Mouse (Mus musculus): ENCODE data around the gene 3110040M04Rik. TPM values are rescaled to one million over a fixed set of nuclear protein-coding genes. Genes with fewer than 3 reads are reported as not detected.

3110040M04Rik gene
- not detected for polyA plus RNA-seq (2017; shearing (Covaris generic))

DNA sequence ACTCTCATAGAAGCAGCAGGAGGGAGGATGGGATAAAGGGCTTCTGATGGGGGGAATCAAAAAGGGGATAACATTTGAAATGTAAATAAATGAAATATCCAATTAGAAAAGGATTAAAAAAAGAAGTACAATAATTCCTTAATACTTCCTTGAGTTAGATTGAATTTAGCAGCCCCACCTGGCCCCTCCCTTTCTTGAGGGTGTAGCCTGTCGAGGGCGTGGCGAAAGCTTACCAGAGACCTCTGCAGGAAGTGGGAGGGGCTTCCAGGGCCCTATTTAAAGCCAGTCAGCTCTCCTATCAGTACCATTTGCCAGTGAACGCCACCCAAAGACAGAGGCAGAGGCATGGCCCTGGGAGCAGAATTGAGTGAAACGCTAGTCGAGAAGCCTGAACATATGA is at the start of gene 3110040M04Rik:
Gene 3110040M04Rik (plus strand): TSS at position 304 of the 400 bp plus-strand sequence.

DNA sequence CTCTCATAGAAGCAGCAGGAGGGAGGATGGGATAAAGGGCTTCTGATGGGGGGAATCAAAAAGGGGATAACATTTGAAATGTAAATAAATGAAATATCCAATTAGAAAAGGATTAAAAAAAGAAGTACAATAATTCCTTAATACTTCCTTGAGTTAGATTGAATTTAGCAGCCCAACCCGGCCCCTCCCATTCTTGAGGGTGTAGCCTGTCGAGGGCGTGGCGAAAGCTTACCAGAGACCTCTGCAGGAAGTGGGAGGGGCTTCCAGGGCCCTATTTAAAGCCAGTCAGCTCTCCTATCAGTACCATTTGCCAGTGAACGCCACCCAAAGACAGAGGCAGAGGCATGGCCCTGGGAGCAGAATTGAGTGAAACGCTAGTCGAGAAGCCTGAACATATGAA is 21.7 kb upstream of the 3110040M04Rik start, which contains the start of gene Gm47985:
Gene Gm47985 (plus strand): TSS at position 272 of the 400 bp plus-strand sequence.

DNA sequence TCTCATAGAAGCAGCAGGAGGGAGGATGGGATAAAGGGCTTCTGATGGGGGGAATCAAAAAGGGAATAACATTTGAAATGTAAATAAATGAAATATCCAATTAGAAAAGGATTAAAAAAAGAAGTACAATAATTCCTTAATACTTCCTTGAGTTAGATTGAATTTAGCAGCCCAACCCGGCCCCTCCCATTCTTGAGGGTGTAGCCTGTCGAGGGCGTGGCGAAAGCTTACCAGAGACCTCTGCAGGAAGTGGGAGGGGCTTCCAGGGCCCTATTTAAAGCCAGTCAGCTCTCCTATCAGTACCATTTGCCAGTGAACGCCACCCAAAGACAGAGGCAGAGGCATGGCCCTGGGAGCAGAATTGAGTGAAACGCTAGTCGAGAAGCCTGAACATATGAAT is 11.8 kb upstream of the 3110040M04Rik start, which contains the start of gene Gm8947:
Gene Gm8947 (plus strand): TSS at position 302 of the 400 bp plus-strand sequence.

DNA sequence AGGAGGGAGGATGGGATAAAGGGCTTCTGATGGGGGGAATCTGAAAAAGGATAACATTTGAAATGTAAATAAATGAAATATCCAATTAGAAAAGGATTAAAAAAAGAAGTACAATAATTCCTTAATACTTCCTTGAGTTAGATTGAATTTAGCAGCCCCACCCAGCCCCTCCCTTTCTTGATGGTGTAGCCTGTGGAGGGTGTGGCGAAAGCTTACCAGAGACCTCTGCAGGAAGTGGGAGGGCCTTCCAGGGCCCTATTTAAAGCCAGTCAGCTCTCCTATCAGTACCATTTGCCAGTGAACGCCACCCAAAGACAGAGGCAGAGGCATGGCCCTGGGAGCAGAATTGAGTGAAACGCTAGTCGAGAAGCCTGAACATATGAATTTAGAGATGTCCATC is 5.8 kb upstream of the 3110040M04Rik start, which contains the start of gene Gm47995:
Gene Gm47995 (plus strand): TSS at position 329 of the 400 bp plus-strand sequence.

DNA sequence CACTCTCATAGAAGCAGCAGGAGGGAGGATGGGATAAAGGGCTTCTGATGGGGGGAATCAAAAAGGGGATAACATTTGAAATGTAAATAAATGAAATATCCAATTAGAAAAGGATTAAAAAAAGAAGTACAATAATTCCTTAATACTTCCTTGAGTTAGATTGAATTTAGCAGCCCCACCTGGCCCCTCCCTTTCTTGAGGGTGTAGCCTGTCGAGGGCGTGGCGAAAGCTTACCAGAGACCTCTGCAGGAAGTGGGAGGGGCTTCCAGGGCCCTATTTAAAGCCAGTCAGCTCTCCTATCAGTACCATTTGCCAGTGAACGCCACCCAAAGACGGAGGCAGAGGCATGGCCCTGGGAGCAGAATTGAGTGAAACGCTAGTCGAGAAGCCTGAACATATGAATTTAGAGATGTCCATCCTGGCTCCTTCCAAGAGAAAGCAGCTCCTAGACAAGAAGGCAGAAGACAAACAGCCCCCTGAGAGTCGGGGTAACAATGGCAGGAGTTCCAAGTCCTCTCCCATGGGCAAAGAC is 6.0 kb downstream of the 3110040M04Rik start, which contains the start of gene Gm47996:
Gene Gm47996 (plus strand): TSS at position 308 of the 532 bp plus-strand sequence.

Other genes with a start within 250 kb of the 3110040M04Rik start
- gene Hmcn1, start 210.7 kb upstream of the 3110040M04Rik start, polyA plus RNA-seq (2017; shearing (Covaris generic)) = not detected
- gene Gm47985, start 21.6 kb upstream of the 3110040M04Rik start, polyA plus RNA-seq (2017; shearing (Covaris generic)) = not detected
- gene Gm8947, start 11.7 kb upstream of the 3110040M04Rik start, polyA plus RNA-seq (2017; shearing (Covaris generic)) = not detected
- not detected for gene Gm47995, start 5.7 kb upstream of the 3110040M04Rik start, polyA plus RNA-seq (2017; shearing (Covaris generic))
- not detected for gene Gm47996, start 6.0 kb downstream of the 3110040M04Rik start, polyA plus RNA-seq (2017; shearing (Covaris generic))
- 237 TPM for gene Ivns1abp, start 140.4 kb downstream of the 3110040M04Rik start, polyA plus RNA-seq (2017; shearing (Covaris generic))
- gene Swt1, start 224.3 kb downstream of the 3110040M04Rik start, polyA plus RNA-seq (2017; shearing (Covaris generic)) = 42.2 TPM
- 104 TPM for gene Trmt1l, start 224.4 kb downstream of the 3110040M04Rik start, polyA plus RNA-seq (2017; shearing (Covaris generic))

Measured in inflammation-experienced regulatory T-cells, adult 16 weeks (primary cell).